Mouse (Mus musculus) stomach, embryonic 16.5 days (tissue): Measurements from ENCODE around the gene Scrn3. TPM values are rescaled to one million over a fixed set of nuclear protein-coding genes. Genes with fewer than 3 reads are reported as not detected.
A peak's percentile ranks its signal among the peaks of the same experiment; 100 is the strongest.

Experiments
- ATAC-seq: fragments of 200-750 bp; cut with Nextera tagmentation; 2 replicates; pipeline ENCODE4 v1.8.0; 2017; ENCODE audit warnings: moderate number of reproducible peaks, moderate TSS enrichment; ENCODE audit not compliant: insufficient read depth, low FRiP score
- H3K27ac ChIP-seq: fragments of 300-500 bp; sonication (generic); 2 replicates; pipeline ENCODE4 v1.5.1; 2014; ENCODE audit warnings: low read length
- H3K27me3 ChIP-seq: fragments of 300-500 bp; sonication (generic); 2 replicates; pipeline ENCODE4 v1.6.1; 2014; ENCODE audit warnings: low read length, control low read depth, mixed read lengths; ENCODE audit not compliant: control insufficient read depth, insufficient read depth
- H3K36me3 ChIP-seq: fragments of 300-500 bp; sonication (generic); 2 replicates; pipeline ENCODE4 v1.6.1; 2014; ENCODE audit warnings: low read length; ENCODE audit not compliant: control insufficient read depth, insufficient read depth
- H3K4me1 ChIP-seq: fragments of 300-500 bp; sonication (generic); 2 replicates; pipeline ENCODE4 v1.6.1; 2014; ENCODE audit warnings: low read length, control low read depth, mixed read lengths; ENCODE audit not compliant: control insufficient read depth, insufficient read depth
- H3K4me2 ChIP-seq: fragments of 300-500 bp; sonication (generic); 2 replicates; pipeline ENCODE4 v1.6.1; 2014; ENCODE audit warnings: low read depth, low read length, mixed read lengths
- H3K4me3 ChIP-seq: fragments of 300-500 bp; sonication (generic); replicated peaks from 2 replicates; pipeline ENCODE4 v1.5.1; 2014; ENCODE audit warnings: mild to moderate bottlenecking, low read length
- H3K9ac ChIP-seq: fragments of 300-500 bp; sonication (generic); 2 replicates; pipeline ENCODE4 v1.6.1; 2014; ENCODE audit warnings: low read length
- H3K9me3 ChIP-seq: fragments of 300-500 bp; sonication (generic); replicated peaks from 2 replicates; pipeline ENCODE4 v1.6.1; 2016; ENCODE audit warnings: low read length, control low read depth; ENCODE audit not compliant: control insufficient read depth
- WGBS: fragments of 180-500 bp; shearing (Covaris S2); extraction: QIAGEN DNeasy Blood & Tissue Kit; methylation state at CpG from one replicate; pipeline ENCODE4 v1.1.7; 2014; 5-methylcytosine and 5-hydroxymethylcytosine counted together
- polyA plus RNA-seq: library from polyadenylated mRNA; unstranded; fragments of >200 nt; fragmentation: Nextera tagmentation; extraction: Ambion mirVana; gene quantifications from 2 replicates; pipeline ENCODE4 v1.2.1, GENCODE M21; 2015

Scrn3 gene
- polyA plus RNA-seq, 1 experiment from 2014 or later = 16.1 TPM

GRCm38 (mm10) chr2:73385641-73386355 is 73.4 kb downstream of the Scrn3 start:
- Histone ChIP-seq H3K27me3 (no peaks in the 10 kb centered on the region), H3K4me3 (peak overlapping the region; percentile 76), H3K9me3 (no peaks in the 10 kb centered on the region), H3K4me1 (no peaks in the 10 kb centered on the region), H3K36me3 (no peaks in the 10 kb centered on the region), H3K27ac (no peak overlapping the region), H3K9ac (peak overlapping the region; percentile 73), H3K4me2 (peak overlapping the region; percentile 99)
- no peak for ATAC-seq
- WGBS = 2% methylated on average over 29 of the region's 29 CpGs

DNA sequence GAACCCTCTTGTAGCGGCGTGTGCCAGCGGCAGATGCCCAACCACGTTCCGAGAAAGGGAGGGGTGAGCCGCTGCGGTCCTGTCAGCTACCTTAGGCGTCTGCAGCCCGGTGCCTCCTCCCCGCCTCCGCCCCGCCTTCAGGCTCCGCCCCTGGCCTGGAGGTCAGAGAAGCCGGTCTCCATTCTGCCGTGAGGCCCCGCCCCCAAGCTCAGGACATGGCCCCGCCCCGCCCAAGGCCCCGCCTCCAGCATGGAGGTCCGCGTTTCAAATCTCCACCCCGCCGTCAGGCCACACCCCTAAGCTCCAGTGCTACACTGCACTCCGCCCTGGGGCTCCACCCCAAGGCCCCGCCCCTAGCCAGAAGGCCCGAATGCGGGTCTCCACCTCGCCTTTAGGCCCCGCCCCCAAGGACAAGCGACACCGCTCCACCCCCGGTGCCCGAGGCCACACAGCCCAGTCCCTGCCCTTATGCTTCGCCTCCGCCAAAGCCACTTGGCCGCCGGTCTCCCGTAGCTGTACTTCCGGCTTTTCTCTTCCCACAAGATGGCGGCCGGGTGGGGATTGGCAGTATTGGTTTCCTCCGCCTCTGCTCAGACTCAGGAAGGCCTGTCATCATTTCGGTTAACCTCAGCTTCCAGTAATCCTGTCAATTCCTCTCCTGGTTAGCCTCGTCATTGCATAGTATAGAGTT is 74.1 kb downstream of the Scrn3 start, which contains the start of gene Gpr155:
Gene Gpr155 (minus strand): TSS at position 217 of the 691 bp plus-strand sequence.
- no peaks in the 10 kb centered on the region for H3K9me3 ChIP-seq
- ATAC-seq = peak; percentile 99
- peak within 1 kb of the TSS; percentile 73 for H3K9ac ChIP-seq
- H3K36me3 ChIP-seq = no peaks in the 10 kb centered on the region
- no peaks in the 10 kb centered on the region for H3K27me3 ChIP-seq
- WGBS = 1% methylated on average over 43 of the region's 44 CpGs
- H3K27ac ChIP-seq = peak within 1 kb of the TSS; percentile 65
- peak within 1 kb of the TSS; percentile 99 for H3K4me2 ChIP-seq
- H3K4me1 ChIP-seq = no peaks in the 10 kb centered on the region
- peak within 1 kb of the TSS; percentile 76 for H3K4me3 ChIP-seq

Other genes with a start within 250 kb of the Scrn3 start
- gene Ola1, start 93.7 kb upstream of the Scrn3 start, polyA plus RNA-seq = 77.9 and 80.8 TPM in 2 replicates
- gene Sp9, start 40.7 kb upstream of the Scrn3 start, polyA plus RNA-seq = not detected in 2 replicates
- 16.2 and 22.4 TPM in 2 replicates for gene Cir1, start 100 bp downstream of the Scrn3 start, polyA plus RNA-seq
- 6.5 and 7.7 TPM in 2 replicates for gene Gpr155, start 74.0 kb downstream of the Scrn3 start, polyA plus RNA-seq
- 5.6 and 7.0 TPM in 2 replicates for gene Wipf1, start 217.1 kb downstream of the Scrn3 start, polyA plus RNA-seq